Mouse (Mus musculus) large intestine, adult 2 months (tissue): Measurements from ENCODE around the gene Ppp1r16b. TPM values are rescaled to one million over a fixed set of nuclear protein-coding genes. Genes with fewer than 3 reads are reported as not detected.

ENCODE experiments used
- DNase-seq: peaks from one replicate; pipeline ENCODE4 v3.0.0-alpha.2; 2012; ENCODE audit warnings: low read depth, low spot score
- WGBS: fragments of 180-500 bp; shearing (Covaris S2); methylation state at CpG from one replicate; pipeline ENCODE4 v1.1.7; 2018; 5-methylcytosine and 5-hydroxymethylcytosine counted together
- polyA plus RNA-seq: library from polyadenylated mRNA; depleted of rRNA; stranded (reverse); fragments of >200 nt; gene quantifications from 2 replicates; pipeline ENCODE4 v1.2.3, GENCODE M21; 2012

The Ppp1r16b gene
- polyA plus RNA-seq, 1 experiment, result 2.7 TPM

- DNase-seq, result no peak
- WGBS, result 73% methylated on average over 5 of the region's 5 CpGs
Measured at GRCm38 (mm10) chr2:158742431-158742830, 77.2 kb downstream of the Ppp1r16b start.

- 86% methylated on average over 11 of the region's 11 CpGs for WGBS
- DNase-seq, result no peak
Measured at GRCm38 (mm10) chr2:158743518-158744141, 78.4 kb downstream of the Ppp1r16b start.

DNA sequence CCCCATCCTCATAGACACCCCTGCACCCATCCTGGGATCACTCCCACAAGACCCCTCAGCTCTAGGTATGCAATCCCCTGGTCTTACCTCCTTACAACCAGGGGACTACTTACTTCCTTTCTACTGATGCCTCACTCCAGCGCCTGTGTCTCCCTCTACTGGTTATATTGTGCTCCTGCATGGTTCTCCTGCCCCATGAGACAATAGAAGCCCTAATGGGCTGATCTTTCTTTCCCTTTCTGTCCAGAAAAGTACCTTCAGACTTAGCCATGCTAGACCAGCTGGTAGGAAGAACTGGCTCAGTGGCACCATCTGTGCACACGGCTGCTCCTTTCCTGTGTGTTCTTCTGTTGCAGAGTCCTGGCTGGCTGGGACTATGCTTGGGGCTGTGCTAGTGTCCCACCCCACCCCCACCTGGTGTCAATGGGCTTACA, 79.9 kb downstream of the Ppp1r16b start:
- WGBS, result 14% methylated on average over 2 of the region's 2 CpGs

GRCm38 (mm10) chr2:158746164-158746563, 81.0 kb downstream of the Ppp1r16b start:
- DNase-seq, result no peak
- 32% methylated on average over 11 of the region's 11 CpGs for WGBS

More for the DNA sequence above, 79.9 kb downstream of the Ppp1r16b start:
- no peak for DNase-seq

DNA sequence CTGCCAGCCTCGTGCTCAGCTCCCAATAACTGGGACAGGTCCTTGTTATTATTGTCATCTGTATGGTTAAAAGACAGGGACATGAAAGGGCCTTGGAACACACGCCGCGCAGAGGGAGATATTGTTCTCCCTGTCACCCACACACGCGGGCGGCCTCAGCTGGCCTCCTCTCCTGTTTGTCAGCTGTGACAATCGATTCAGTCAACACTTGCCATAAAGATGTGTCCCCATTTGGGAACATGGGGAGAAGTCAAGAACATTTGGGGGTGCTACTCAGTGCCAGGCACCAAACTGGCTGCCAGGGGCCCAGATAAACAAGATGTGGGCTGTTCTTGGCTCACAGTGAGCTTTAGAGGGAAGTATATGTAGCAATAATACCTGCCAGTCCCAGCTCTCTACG, 84.2 kb downstream of the Ppp1r16b start:
- 90% methylated on average over 9 of the region's 9 CpGs for WGBS
- DNase-seq, result no peak

DNA sequence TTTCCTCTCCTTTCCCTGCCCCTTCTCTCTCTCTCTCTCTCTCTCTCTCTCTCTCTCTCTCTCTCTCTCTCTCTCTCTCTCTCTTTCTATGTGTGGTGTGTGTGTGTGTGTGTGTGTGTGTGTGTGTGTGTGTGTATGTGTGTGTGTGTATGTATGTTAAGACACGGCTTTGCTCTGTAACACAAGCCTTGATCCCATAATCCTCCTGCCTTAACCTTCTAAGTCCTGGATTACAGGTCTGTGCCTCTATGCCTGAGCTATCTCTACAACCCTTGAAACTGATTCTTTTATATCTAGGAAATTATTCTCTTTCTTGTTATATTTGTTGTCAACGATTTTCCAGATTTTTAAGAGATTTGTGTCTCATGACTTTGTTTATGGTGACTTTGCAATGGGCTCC, 95.0 kb downstream of the Ppp1r16b start:
- WGBS, result 71% methylated on average over 2 of the region's 2 CpGs
- DNase-seq, result no peak

DNA sequence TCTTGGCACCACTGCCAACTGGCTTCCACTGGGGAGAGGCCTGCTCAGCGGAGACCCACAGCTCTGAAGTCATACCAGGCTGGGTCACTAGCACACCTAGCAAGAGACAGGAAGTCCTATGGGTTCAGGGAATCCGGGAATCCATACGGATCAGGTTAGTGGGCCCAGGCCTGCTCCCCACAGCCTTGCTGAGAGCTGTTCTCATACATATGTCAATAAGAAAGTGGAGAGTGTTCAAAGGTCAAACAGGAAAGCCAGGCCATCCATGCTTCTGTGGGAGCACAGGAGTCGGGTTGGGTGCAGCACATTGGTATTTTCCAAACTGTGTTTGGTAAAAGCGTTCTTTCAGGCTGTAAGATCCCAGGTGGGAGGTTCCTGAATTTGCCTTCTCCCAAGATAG, 97.1 kb downstream of the Ppp1r16b start:
- 42% methylated on average over 5 of the region's 5 CpGs for WGBS
- DNase-seq, result no peak

GRCm38 (mm10) chr2:158767742-158768339, 102.6 kb downstream of the Ppp1r16b start, which contains the start of gene Fam83d:
Gene Fam83d, plus strand, starts transcription at chr2:158768093.
- DNase-seq, result peak; percentile 89
- WGBS, result under 1% methylated on average over 48 of the region's 48 CpGs

- DNase-seq, result no peak
- under 1% methylated on average over 37 of the region's 37 CpGs for WGBS
Measured at GRCm38 (mm10) chr2:158768350-158768749, 103.2 kb downstream of the Ppp1r16b start.

DNA sequence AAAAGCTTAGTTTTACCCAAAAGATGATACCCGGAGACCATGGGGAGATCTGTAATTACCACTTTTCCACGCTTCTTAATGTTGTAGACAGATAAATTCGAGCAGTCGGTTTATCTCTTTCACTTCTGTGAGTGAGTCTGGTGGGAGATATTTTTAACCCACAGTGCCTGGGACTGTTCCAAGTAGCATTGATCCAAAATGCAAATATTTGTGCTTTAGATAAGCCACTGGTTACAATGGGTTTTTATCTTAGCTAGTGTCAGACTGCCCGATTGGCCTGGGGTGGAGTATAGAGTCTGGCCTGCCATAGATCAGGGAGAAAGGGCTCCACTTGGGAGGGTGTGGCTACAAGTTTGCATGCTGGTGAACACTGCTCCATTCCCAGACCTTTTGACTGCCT, 103.6 kb downstream of the Ppp1r16b start:
- DNase-seq, result no peak
- WGBS, result 1% methylated on average over 5 of the region's 5 CpGs

DNA sequence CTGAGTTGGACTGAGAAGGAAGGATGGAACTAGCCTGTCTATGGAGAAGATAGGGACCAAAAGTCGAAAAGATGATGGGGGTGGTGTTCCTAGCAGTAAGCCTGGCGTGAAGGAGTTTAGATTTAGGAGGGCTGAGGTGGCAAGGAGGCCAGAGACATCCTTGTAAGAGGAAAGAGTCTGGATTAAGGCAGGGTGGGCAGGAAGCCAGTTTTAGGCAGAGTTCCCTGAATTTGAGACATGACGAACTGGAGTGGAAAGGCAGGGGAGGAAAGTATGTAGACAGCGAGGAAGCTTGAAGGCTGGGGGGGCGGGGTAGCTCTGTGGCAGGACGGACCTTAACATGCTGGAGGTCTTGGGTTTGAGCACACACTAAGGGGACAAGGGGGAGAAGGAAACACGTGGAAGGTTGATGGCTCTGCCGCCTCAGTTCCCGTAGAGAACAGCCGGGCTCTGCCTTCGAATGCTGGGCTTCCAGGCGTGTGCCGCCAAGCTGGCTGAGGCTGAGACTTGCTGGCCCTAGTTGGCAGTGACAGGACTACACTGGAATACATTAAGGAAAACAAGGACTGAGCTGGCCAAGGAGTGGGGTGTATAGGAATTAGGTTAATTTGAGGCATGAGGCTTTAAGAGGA, 105.0 kb downstream of the Ppp1r16b start:
- no peak for DNase-seq
- WGBS, result 36% methylated on average over 13 of the region's 13 CpGs

DNA sequence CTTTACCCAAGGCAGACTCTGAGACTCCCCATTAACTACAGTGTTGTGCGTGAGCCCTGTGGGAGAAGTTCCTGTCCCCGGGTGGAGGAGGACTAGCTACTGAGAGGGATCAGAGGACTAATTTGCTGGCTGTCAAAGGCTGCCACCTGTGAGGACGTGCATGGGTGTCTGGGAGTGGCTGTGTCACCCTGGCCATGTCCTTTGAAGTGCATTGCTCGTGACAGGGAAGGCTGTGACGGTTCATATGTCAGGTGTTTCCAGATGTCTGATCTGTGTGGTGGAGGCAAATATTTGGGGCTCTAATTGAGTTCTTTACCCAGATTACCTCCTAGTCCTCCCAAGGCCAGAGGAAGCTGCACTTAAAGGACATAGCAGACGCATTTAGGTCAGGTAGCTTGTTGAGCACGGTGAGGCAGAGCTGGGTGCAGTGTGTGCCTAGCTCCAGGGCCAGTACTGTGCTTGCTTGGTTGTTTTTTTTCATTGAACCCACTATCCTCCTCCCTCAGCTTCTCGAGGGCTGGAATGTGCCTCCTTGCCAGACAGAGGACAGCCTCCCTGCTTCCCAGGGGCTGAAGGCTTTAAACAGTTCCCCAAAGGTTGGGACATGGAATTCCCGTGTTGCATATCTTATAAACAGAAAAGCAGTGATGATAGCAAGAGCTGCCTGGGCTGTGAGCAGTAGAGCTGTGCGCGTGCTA, 106.0 kb downstream of the Ppp1r16b start:
- 57% methylated on average over 11 of the region's 11 CpGs for WGBS
- DNase-seq, result no peak

GRCm38 (mm10) chr2:158772808-158773207, 107.6 kb downstream of the Ppp1r16b start:
- 86% methylated on average over 13 of the region's 13 CpGs for WGBS
- no peak for DNase-seq

DNA sequence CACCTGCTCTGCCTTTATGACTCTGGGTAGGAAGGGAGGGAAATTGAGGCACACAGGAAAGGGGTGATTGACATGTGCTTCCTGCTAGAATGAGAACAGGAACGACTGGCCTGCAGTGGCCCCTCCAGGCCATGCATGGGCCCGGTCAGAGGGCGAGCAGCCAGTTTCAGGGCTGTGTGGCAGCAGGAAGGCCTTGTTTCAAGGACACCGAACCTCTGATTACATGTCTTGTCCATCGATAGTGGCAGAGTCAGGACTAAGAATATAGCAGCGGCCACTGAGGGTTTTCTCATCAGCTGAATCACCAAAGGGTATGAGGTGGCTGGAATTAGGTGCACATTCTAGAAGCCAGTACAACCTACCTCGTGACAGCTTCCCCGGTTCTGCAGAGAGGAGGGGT, 109.7 kb downstream of the Ppp1r16b start:
- no peak for DNase-seq
- 67% methylated on average over 8 of the region's 8 CpGs for WGBS

- 38% methylated on average over 4 of the region's 4 CpGs for WGBS
Measured at GRCm38 (mm10) chr2:158776716-158777115, 111.5 kb downstream of the Ppp1r16b start.

GRCm38 (mm10) chr2:158777490-158777889, 112.3 kb downstream of the Ppp1r16b start:
- DNase-seq, result no peak
- WGBS, result 33% methylated on average over 6 of the region's 6 CpGs

More at GRCm38 (mm10) chr2:158776716-158777115, 111.5 kb downstream of the Ppp1r16b start:
- DNase-seq, result no peak

DNA sequence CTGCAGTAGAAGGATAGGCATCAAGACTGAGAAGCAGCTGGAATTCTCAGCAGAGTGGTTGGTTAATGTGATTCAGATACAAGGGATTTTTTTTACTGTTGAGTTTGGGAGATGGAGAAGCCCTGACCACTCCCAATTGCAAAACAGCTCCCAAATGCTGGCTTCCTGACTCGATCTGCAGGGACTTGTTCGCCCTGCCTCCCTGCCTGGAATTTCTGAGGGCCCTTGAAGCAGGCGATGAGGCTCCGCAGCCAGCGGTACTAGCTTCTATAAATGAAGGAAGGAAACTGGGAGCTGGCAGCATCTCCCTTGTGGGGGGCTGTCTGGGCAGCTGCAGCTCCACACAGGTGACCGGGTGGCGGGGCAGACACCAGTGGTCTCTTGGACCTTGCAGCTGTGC, 113.2 kb downstream of the Ppp1r16b start:
- WGBS, result 68% methylated on average over 7 of the region's 7 CpGs
- no peak for DNase-seq

GRCm38 (mm10) chr2:158781126-158781525, 115.9 kb downstream of the Ppp1r16b start:
- DNase-seq, result no peak
- 81% methylated on average over 7 of the region's 7 CpGs for WGBS

GRCm38 (mm10) chr2:158786927-158787795, 122.0 kb downstream of the Ppp1r16b start:
- no peak for DNase-seq
- WGBS, result 75% methylated on average over 14 of the region's 14 CpGs
